Mouse (Mus musculus): ENCODE results near the gene Slc37a2.

DNA sequence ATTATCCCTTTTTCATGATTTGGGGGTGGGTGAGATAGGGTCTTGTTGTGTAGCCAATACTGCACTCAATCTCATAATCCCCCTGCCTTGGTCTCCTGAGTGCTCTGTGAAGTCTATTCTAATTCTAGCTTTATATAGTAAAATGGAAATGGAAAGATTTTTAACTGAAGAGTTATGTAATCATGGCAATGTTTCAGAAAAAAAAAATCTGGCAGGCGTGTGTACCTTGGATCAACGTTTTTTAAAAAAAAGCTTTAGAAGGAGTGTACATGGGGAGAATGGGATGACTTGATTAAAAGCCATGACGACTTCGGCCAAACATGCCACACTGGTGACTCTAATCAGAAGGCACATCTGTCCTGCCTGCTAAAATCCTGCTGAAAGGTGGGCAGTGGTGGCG is 68.1 kb downstream of the Slc37a2 start:
- TF ChIP-seq GATA1 (IDR thresholded peaks at IDR 0.05; ENCODE audit: borderline replicate concordance, low read length) (no peak), FLI1 (IDR thresholded peaks at IDR 0.05; ENCODE audit: low read length) (no peak)

Measured in megakaryocyte, embryonic 14.5 days (primary cell).